Mouse (Mus musculus): ENCODE results near the gene Sgpp1. TPM values are rescaled to one million over a fixed set of nuclear protein-coding genes. Genes with fewer than 3 reads are reported as not detected.
"Not testable (repeated sequence)": the region's sequence is repeated elsewhere in the genome, so short reads cannot be mapped to it uniquely, and the experiment has no call there.

Sgpp1 gene
- total RNA-seq, 2 experiments from 2014 or later: 58.9 to 96.8 TPM

DNA sequence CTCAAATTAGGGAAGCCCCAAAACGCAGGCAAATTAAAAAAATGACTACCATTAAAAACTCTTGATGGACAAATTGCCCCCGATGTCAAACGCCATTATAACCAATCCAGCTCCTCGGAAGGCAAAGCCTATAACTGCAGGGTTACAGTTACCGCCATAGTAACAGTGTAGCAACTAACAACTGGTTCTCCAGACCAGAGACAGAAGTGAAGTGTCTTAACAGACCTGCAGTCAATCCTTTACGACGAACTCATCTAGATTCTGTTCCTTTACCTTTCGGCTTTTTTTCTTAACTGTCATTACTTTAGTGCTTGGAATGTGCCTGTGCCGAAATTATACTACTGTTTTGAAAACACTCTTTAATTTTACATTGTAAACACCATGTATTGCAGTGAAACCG, 1.4 kb downstream of the Sgpp1 start:
- ATAC-seq (replicated peaks; ENCODE audit: low FRiP score, low TSS enrichment, poor library complexity, severe bottlenecking): peak; percentile 66

DNA sequence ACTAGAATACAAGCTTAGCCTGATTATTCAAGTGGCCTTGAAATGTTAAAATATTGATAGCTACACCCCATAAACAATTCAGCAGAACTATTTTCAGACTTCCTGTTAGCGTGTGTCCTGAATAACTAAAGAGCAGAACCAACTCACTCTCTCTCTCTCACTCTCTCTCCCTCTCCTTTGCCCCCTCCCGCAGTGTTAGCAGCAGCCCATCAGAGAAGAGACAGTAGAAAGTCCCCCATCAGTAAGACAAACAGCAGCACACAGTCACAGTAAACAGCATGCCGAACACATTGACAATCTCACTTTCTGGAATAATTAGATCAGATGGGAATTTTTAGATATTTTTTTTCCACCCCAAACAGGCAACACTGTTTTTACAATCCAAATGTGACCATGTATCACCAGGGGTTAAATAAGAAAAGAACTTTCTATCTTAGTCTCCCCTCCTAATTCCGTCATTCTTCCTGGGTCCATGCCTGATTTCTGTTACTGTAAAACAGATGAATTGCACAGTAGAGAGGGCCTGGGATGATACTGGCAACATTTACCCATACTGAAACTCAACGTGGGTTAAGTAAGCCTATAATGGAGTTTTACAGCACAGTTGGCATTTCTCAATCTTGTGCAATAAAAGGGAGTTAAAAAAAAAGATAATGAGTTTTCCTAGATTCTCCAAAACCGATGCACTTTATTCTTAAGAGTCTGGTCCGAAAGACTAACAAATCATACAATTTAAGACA, 2.0 kb downstream of the Sgpp1 start:
- no peak for ATAC-seq (replicated peaks; ENCODE audit: low FRiP score, low TSS enrichment, poor library complexity, severe bottlenecking)

DNA sequence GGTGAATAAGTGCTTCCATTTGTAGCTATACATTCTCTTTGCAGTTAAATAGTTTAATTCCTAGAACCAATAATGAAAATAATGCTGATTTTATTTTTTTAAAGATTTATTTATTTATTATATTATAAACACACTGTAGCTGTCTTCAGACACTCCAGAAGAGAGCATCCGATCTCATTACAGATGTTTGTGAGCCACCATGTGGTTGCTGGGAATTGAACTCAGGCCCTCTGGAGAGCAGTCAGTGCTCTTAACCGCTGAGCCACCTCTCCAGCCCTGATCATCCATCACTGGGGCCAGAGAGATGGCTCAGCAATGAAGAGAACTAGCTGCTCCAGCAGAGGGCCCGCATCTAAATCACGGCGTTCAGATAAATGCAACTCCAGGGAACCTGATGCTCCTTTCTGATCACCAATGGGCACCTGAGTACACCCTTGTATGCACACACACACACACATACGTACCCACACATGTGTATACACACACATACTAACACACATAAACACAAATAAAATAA, 3.5 kb downstream of the Sgpp1 start:
- no peak for ATAC-seq (replicated peaks; ENCODE audit: low FRiP score, low TSS enrichment, poor library complexity, severe bottlenecking)

DNA sequence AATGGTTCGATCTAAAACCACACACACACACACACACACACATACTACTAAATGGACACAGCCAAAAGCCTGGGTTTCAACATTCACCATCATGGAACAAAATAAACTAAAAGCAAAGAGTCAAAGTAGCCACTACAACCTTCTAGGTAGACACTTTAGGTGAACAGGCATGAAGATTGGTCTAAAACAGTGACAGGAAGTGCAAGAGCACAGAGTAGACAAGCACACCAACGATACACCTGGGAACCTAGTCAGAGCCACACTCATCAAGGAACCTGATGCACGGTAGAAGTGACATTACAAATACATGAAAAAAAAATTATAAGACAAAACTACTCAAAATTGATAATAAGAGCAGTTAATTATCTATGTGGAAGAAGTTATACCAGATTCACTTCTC, 4.0 kb downstream of the Sgpp1 start:
- ATAC-seq (replicated peaks; ENCODE audit: low FRiP score, low TSS enrichment, poor library complexity, severe bottlenecking): no peak

DNA sequence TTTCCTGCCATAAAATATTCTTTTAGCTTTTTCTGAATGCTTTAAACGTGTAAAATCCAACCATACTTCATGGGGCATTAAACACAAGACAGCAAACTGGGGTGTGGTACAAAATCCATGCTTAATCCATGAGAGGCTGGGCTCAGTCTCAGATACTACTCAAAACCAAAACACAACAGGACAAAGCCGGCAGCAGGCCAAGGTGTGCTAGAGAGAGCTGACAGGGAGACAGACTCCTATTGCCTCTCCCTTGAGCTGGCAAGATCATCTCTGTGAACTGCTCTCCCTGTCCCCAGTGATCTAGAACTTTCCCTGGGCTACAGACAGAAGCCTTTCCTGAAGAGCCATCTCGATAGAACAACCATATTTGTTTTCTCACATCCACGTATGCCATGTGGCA, 5.1 kb downstream of the Sgpp1 start:
- ATAC-seq (replicated peaks; ENCODE audit: low FRiP score, low TSS enrichment, poor library complexity, severe bottlenecking): no peak

DNA sequence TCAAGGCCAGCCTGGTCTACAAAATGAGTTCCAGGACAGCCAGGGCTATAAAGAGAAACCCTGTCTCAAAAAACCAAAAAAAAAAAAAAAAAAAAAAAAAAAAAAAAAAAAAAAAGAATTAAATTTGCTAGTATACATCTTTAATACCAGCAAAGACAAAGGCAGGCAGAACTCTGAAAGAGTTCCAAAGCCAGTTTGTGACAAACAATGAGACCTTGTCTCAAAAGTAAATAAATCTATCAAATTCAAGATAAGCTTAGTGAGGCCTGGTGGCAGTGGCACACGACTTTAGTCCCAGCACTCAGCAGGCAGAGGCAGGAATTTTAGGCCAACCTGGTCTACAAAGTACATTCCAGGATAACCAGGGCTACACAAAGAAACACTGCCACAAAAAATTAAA, 5.7 kb downstream of the Sgpp1 start:
- ATAC-seq (replicated peaks; ENCODE audit: low FRiP score, low TSS enrichment, poor library complexity, severe bottlenecking): no peak

DNA sequence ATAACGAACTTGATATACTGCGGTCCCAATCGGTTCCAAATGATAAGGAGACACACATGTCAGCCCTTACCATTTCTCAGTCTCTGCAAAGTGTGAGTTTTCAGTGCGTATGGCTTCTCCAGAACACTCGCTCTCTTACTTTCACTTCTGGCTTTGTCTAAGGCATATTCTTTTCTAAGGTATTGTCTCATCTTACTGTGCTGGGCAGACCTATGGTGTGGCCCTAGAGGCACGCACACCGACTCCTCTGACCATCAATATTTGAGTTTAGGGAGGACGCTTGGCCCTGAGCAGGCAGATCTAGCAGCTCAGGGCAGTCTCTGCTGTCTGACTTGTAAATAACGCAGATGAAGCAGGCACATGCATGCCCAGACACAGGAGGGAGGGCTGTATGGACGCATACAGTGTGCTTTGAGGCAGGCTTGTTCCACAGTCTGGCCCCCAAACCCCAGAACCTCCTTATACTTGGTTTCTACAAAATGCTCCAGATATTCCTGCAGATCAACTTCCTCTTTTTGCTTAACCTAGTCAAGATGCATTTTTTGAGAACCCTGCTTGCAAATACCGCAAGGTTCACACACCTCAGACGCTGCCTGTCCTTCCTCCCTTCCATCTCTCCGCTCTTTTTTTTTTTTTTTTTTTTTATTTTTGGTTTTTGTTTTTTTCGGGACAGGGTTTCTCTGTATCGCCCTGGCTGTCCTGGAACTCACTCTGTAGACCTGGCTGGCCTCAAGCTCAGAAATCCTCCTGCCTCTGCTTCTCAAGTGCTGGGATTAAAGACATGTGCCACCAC, 8.0 kb downstream of the Sgpp1 start:
- peak; percentile 43 for ATAC-seq (replicated peaks; ENCODE audit: low FRiP score, low TSS enrichment, poor library complexity, severe bottlenecking)

DNA sequence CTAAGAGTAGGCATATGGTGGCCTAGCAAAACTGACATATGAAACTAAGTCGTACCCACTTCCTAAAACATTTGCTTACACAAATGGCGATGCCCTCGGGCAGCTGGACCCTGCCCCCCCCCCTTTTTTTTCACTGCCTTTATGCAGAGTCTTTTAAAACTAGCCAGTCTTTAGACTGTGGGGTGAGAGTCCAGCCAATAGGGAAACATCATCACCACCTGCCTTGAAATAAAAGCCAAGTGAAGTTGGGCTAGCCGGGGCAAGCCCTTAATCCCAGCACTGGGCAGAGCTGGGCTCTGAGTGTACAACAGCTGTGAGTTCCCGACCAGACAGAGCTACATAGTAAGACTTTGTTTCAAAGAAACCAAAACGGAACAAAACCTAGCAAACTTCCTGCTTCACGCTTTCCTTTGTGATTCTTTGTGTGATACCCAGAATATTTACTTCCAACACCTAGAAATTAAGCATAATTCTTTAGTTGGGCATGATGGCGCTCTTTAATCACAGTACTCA, 9.1 kb downstream of the Sgpp1 start:
- no peak for ATAC-seq (replicated peaks; ENCODE audit: low FRiP score, low TSS enrichment, poor library complexity, severe bottlenecking)

DNA sequence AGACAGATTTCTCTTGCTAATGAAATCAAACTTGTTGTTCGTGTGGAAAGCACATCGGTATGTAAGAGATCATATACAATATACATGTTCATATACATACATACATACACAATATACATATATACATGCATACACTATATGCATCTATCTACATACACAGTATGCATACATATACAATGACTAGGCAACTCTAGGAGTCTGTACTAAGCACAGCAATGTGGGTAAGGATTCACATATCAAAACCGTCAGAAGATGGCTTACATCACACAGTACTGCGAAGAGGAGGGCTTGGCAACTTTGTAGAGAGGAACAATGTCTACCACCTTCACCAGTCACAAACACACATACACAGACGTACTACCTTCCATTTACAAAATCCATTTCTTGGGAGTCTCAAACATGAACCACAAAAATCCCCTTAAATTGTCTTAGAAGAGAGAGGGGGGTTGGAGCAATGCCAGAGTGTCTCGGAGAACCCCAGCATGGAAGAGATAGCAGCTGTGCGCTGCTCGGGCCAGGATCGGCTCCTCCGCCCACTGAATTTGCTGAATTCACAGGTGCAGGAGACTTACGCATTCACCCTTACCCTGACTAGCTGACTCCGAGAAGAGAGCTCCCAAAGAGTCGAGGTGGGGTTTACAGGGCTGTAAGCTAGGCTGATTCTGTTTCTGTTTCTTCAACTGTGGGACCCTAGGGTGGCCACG, 10.8 kb downstream of the Sgpp1 start:
- ATAC-seq (replicated peaks; ENCODE audit: low FRiP score, low TSS enrichment, poor library complexity, severe bottlenecking): peak; percentile 71

DNA sequence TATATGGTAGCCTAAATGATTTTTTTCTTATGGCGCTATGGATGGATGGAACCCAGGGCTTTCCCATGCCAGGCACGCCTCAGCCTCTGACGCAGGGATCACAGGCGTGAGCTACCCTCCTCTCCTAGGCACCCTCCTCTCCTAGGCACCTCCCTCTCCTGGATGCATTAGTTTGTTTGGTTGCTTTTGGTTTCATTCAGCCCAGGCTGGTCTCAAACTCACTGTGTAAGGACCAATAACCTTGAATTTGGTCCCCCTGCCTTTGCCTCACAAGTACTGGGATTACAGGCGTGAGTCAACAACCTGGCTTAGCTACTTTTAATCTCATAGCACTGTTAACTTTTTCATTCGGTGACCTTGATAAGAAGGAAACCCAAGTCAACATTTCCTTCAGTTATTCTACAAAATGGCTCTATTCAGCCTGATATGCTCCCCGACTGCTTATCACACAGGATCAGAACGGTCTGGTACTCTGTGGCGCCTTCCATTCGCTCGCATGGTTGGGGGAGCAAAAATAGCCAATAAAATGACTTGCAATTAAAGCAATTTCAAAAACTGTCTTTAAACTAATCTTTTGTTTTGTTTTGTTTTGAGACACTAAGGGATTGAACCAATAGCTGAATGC, 11.6 kb downstream of the Sgpp1 start:
- ATAC-seq (replicated peaks; ENCODE audit: low FRiP score, low TSS enrichment, poor library complexity, severe bottlenecking): peak; percentile 61

DNA sequence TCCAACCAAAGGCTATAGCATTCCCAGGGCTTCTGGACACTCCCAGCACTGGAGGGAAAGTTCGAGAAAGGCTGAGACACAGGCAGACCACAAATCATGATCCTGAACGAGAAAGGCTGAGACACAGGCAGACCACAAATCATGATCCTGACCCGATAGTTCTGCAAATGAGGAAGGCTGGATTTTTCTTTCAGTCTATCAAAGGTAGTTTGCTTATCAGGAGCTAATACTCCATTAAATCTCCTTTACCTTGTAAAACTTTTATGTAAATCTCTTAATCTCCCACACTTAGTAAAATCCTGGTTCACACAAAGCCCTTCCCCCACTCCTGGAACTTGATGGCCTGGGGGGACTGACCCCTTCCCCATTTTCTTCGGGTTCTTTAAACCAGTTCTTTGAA, 13.6 kb downstream of the Sgpp1 start:
- no peak for ATAC-seq (replicated peaks; ENCODE audit: low FRiP score, low TSS enrichment, poor library complexity, severe bottlenecking)

DNA sequence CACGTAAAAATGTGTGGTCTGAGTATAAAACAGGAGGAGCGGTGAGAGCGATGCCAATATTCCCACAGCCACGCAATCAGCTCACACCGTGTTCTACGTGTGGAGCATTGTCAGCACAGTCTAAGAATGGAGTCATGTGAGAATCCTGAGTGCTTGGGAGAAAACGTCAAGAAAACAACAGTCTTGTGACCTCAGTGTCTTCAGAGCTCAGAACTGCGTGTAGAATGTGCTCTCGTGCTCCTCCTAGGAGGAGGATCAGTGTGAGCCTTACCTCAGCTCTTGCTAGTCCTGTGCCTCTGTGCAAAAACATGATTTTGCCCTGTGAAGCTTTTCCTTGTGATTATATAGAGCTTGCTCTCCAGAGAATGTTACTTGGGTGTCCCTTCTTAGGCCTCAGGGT, 14.5 kb downstream of the Sgpp1 start:
- ATAC-seq (replicated peaks; ENCODE audit: low FRiP score, low TSS enrichment, poor library complexity, severe bottlenecking): no peak

DNA sequence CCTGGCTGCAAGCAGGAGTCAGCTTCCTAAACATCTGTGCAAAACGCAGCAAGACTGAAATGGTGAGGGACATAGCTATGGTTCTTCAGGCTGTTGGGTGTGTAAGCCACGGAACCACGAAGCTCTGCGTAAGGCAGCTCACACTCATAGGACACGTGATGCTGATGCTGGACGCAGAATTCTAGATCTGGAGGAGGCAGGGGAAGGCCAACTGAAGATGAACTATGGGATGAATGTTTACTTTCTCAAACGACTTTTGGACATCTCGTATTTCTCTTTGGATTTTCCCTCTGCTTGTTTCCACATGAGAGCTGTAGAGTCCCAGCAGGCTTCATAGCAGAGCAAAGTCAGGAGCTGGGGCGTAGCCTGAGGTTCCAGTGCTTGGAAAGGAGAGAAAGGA, 21.9 kb downstream of the Sgpp1 start:
- no peak for ATAC-seq (replicated peaks; ENCODE audit: low FRiP score, low TSS enrichment, poor library complexity, severe bottlenecking)

DNA sequence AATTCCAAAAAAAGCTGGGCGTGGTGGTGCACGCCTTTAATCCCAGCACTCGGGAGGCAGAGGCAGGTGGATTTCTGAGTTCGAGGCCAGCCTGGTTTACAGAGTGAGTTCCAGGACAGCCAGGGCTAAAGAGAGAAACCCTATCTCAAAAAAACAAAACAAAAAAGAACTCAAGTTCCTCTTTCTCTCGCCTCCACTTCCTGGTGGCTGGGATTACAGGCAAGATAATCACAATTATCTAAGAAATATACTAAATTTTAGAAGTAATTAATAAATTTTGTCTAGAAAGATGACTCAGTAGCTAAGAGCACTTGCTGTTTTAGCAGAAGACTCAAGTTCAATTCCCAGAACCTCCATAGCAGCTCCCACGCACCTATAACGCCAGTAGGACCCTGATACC, 22.6 kb downstream of the Sgpp1 start:
- not testable (repeated sequence) for ATAC-seq (replicated peaks; ENCODE audit: low FRiP score, low TSS enrichment, poor library complexity, severe bottlenecking)

DNA sequence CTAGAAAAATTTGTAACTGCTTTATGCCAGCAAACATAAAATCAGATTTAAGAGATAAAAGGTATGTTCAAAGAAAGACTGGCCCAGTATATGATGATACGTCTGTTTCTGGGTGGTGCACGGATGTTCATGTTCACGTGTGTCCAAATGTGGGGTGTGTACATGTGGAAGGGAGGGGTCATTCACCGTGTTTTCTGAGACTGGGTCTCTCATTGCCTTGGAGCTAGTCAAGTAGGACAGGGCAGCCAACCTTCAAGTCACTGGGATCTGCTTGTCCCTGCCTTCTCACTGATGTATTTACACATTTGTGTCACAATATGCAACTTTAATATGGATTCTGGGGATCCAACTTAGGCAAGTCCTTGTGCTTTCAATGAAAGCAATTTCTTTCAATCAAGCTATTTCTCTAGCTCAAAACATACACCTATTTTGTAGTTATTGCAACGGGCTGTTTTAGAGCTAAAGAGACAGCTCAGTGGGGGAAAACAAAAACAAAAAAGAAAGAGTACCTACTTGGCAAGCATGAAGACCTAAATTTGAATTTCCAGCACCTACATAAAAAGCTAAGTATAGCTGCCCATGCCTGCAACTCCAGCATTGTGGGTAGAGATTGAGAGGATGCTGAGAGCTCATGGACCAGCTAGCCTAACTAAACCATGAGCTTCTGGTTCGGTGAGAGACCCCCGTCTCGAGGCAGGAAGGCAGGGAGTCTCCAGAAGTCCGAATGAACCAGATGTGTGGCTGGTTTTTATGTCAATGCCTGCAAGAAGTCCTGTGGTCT, 24.7 kb downstream of the Sgpp1 start:
- no peak; the same call in 1 of the 2 replicates for ATAC-seq (replicated peaks; ENCODE audit: low FRiP score, low TSS enrichment, poor library complexity, severe bottlenecking)

DNA sequence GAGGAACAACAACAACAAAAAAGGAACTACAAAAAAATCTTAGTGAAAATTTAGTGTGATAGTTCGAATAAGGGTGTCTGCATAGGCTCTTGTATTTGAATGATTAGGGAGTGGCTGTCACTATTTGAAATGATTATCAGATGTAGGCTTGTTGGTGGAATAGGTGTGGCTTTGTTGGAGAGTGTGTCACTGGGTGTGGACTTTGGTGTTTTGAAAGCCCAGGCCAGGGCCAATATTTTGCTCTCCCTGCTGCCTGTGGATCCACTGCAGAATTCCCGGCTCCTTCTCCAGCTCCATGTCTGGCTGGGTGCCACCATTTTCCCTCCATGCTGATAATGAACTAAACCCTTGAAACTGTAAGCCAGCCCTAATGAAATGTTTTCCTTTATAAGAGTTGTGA, 26.0 kb downstream of the Sgpp1 start:
- peak; percentile 78 for ATAC-seq (replicated peaks; ENCODE audit: low FRiP score, low TSS enrichment, poor library complexity, severe bottlenecking)

DNA sequence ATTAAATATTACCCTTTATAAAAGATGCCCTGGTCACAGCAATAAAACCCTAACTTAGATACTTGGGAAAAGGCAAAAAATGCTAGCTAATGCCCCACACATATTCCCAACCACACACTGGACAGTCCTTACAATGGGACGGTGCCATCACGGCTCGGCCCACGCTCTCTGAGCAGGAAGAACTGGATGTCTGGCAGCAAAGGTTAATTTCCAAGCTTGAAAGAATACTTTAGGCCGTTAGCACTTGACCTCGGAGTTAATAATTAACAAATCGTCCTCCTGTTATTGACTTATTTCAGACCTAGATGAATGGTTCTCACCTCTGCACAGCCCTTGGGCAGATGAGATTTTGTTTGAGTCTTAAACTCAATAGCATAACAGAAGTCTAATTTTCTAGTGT, 28.9 kb downstream of the Sgpp1 start:
- ATAC-seq (replicated peaks; ENCODE audit: low FRiP score, low TSS enrichment, poor library complexity, severe bottlenecking): no peak

DNA sequence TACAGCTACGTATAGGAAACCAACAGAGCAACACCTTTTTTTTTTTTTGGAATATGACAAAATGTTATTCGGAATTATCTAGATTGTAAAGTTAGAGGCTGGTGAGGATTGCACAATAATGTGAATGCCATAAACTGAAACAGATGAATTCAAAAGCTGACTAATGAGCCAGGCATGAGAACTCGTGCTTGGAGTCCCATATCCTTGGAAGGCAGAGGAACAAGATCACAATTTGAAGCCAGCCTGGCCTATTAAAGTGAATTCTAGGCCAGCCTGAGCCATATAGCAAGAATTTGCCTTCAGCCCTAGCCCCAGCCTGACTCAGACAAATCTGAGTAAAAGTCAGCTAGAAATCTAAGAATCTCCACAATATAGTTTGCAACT, 32.8 kb downstream of the Sgpp1 start:
- no peak for ATAC-seq (replicated peaks; ENCODE audit: low FRiP score, low TSS enrichment, poor library complexity, severe bottlenecking)

Data from megakaryocyte-erythroid progenitor cell, adult 5-6 weeks (primary cell).